Mouse (Mus musculus) heart, postnatal 25 days (tissue): ENCODE data around the gene Gramd1b. TPM values are rescaled to one million over a fixed set of nuclear protein-coding genes. Genes with fewer than 3 reads are reported as not detected.

Source experiments
- DNase-seq: peaks from one replicate; pipeline ENCODE4 v3.0.0; 2022; ENCODE audit warnings: low spot score
- intact Hi-C: fragments of 180-260 bp; cut with DNase I; formaldehyde crosslinking; loops from one replicate; pipeline ENCODE4 v1.15.1; 2025
- total RNA-seq, 2 experiments: library from RNA; stranded (reverse); gene quantifications; 2 replicates each; pipeline ENCODE4 v1.2.3; 2021

Gramd1b gene
- total RNA-seq, 2 experiments from 2014 or later: 19.1 to 20.2 TPM

DNA sequence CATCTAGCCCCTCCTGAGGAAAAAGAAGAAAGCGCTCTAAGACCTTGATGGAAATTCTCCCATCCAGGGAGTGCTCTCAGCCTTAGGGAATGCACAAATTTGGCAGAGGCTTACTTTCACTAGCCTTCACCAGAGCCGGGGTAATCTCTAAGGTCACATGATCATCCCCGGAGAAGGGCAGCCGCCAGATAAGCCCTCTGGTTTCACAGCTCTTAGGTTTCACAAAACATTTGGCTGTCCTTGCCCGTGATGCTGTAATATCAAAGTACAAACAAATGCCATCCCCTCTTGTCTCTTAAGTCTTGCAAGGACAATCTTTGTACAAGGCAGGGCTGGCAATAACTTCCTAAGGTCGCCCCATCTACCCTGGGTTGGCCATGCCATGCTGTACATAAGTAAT lies 70.4 kb downstream of the Gramd1b start:
- DNase-seq: no peak
- intact Hi-C loops: no loop called here

DNA sequence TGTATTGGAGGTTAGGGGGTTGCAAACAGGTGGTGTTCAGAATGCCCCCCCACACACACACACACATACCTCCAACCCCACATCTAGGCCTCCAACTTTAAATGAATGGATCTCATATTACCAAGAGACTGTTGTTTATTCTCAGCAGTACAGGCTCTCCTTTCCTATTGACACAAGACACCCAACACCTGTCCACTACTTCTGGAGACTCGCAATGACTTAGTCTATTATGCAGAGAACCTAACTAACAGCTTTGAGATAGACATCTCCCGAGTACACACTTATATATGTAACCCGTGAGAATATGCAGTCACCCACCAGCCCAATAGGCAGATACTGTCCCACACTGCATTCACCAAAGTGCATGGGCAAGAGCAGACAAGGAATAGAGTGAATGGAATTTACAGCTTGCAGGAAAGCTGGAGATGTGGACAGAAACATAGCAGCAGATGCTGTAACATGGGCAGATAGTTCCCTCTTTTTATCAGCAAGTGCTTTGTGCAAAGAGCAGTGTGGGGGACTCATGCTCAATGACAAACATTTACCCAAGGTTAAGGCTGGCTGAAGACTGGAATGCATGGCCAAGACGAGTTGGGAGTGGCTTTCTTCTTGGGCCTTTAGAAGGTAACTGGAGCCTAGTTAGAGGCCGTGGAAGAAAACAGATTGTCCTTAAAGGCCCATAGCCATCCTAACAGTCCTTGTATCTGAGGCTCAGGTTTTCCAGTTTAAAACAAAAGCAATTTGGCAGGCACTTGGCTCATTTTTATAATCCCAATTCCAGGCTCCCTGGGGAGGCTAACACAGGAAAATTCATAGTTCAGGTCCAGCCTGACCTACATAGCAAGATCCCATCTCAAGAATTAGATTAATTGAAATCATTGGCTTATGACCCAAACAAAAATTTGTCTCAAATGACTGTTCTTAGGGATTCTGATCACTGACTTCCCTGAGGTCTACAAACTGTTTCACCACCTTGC lies 71.6 kb downstream of the Gramd1b start:
- intact Hi-C loops: loop anchor here (5.0 kb wide), 1 partner anchor 42 kb away; no protein-coding TSS in a partner anchor
- no peak for DNase-seq

DNA sequence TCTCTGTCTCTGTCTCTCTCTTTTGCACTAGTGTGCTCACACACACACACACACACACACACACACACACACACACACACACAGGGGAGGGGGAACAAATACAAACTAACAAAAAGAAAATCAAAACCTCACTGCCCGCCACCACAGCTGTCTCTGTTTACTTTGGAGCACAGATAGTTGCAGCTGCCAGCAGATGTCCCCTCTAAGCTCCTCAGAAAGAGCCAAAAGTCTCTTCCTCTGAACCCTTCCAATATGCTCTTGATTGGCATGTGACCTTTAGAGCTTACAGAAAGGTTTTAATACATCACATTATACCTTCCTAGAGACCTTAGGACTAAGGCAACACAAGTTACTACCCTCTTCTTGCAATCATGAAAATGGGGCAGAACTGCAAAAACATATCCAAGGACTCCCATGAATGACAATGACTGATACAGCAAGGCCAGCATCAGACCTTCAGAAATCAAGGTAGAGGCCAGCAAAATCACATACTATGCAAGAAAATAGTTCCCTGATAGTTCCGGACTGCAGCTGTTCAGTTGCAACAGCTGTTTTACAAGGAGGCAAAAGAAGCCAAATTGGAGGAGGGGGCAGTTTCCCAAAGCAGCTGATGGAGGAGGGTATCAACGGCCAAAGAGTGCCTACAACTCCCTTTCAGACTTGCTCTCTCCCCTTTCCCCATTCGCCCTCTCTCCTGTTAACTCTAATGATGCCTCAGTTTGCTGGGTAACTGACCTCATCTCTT lies 72.5 kb downstream of the Gramd1b start:
- no peak for DNase-seq
- intact Hi-C loops: loop anchor here (5.0 kb wide), 1 partner anchor 41 kb away; no protein-coding TSS in a partner anchor

DNA sequence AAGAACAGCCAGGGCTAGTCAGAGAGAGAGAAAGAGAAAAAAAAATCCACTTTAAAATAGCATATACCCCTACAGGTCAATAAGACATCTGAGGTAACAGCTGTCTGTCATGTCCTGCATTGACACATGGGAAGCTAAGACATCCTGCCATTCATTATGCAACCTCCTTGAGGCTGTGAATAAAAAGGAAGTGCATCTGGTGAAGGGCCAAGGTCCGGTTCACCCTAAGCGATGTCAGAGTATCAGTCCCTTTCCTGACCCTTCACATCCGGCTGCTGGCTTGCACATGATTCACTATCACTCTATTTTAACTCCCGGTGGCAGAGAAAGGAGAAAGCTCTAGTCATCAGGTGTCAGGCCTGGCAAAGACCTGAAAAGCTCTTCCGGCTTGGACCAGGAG lies 73.7 kb downstream of the Gramd1b start:
- no peak for DNase-seq
- intact Hi-C loops: loop anchor here (5.0 kb wide), 1 partner anchor 40 kb away; no protein-coding TSS in a partner anchor

DNA sequence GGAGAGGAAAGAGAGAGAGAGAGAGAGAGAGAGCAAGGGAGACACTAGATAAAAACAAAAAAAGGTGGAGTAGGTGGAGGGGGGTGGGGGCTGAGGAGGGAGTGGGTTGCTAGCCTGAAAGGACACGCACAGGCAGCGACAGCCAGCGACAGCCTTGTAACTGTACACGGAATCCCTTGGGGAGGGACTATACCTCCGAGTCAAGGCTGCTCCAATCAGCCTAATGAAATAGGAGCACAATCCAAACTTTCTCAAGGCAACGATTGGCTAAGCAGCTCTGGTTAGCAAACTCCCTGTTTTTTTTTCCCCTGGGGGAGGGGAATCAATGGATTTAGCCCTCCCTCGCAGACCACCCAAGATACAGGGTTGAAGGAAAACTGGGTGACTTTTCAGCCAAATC lies 75.0 kb downstream of the Gramd1b start:
- no peak for DNase-seq
- intact Hi-C loops: loop anchor here (5.0 kb wide), 1 partner anchor 39 kb away; no protein-coding TSS in a partner anchor

DNA sequence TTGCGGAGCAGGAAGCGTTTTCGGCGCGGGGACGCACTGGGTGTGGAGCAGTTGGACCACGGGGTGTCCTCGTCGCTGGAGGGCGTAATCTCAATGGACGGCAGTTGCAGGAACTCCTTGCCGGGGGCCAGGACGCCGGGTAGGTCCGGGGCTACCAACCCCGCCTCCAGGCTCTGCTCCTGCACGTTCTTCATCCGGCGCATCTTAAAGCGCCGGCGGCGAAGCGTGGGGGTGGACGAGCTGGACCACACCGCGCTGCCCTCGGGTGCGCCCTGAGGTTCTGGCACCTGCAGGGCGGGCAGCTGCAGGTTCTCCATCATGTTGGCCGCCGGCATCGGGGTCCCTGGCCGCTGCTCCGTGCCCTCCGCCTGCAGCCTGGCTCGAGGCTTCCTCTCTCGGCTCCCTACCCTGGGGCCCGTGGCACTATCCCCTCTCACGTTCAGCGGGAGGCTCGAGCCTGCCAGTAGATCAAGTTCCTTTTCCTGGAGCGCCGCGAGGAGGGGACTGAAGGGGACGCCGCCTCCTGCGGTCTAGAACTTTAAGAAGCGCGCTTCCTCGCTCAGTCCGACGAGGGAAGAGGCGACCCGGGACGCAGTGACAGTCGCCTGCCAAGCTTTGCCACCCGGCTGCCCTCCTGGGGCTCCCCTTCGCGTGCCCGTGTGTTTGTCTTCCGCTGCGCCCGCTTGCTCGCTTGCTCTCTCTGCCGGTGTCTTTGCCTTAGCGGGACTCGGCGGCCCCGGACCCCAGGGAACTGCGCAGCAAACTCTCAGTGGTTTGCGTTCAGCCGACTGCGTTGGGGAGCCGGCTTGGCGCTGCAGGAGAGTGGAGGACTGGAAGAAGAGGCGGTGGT lies 75.6 kb downstream of the Gramd1b start:
- peak; percentile 31 for DNase-seq
- intact Hi-C loops: loop anchor here (5.0 kb wide), 1 partner anchor 38 kb away; no protein-coding TSS in a partner anchor

DNA sequence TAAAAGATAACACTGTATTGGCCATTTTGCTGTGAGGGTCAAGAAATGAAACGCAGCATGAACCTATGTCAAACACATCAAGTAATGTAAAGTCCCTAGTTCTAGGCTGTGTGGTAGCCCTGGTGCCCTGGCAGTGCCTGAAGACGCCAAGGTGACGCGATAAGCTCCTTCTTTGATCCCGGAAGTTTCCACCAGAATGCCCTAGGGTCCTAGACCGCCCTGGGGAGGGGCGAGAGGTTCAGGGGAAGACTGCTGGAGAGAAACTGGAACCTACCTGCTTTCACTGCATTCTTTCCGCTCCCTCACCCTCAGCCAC lies 76.2 kb downstream of the Gramd1b start:
- intact Hi-C loops: loop anchor here (5.0 kb wide), 1 partner anchor 38 kb away; no protein-coding TSS in a partner anchor
- DNase-seq: no peak

DNA sequence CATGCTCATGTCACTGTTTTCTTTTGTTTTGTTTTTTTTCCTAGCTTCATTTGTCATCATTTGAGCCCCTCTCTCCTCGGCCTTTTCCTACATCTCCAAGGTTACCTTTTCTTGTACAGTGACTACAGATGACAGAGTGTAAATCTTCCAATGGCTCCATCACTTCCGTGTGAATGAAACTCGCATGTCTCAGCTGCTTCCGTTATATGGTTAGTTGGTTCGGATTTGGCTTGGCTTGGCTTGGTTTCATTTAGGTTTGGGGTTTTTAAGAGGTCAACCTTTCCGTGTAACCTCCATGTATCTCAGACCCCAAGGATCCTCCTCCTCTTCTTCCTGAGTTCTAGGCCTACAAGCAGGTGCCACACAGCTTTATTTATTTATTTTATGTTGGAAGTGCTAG lies 77.3 kb downstream of the Gramd1b start:
- intact Hi-C loops: loop anchor here (5.0 kb wide), 1 partner anchor 128 kb away; no protein-coding TSS in a partner anchor
- DNase-seq: no peak

DNA sequence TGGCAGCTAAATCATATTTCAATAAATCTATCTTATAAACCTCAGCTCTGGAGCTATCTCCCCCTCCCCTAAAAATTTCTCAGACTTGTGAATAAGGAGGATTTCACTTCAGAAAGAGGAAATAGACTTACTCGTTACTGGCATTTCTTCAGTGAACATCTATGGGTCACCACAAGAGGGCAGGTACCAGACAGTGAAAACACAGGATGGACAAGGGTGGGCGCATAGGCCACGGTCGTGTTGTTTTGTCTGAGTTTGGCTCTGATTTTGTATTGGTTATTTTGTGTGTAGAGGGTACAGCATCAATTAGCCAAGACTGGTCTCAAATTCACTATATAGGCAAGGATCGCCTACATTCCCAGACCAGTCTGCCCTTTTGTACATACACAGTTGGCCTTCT lies 79.0 kb downstream of the Gramd1b start:
- intact Hi-C loops: loop anchor here (5.0 kb wide), 1 partner anchor 130 kb away; no protein-coding TSS in a partner anchor
- DNase-seq: no peak

DNA sequence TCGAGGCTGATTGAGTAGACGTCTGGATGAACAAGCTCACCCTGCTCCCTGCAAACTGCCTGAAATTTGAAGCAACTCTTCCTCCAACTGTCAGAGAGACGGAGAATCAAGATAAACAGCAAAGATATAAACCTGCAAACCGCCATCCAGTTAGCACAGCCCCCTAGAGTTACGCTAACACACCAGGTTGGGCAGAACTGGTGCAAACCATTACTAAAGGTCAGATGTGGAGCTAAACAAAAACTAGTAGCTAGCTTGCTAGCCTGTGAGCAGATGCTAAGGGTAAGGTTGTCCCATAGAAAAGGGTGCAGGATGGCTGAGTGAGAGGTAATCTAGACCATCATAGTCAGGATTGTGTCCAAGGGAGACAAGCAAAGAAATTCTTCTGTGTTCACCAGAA lies 80.4 kb downstream of the Gramd1b start:
- intact Hi-C loops: loop anchor here (5.0 kb wide), 1 partner anchor 132 kb away; no protein-coding TSS in a partner anchor

DNA sequence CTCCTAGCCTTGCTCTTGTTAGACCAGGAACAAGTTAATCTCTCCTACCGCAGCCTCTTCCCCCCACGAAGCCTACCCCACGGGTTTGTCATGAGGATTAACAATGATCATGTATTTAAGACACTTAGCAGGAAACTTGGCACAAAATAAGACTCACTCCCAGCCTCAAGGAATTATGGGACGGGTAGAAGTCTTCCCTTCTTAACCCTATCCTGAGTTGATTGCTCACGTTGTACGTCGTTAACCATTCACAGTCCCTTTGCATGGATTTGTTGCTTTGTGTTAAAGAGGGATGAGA lies 80.8 kb downstream of the Gramd1b start:
- intact Hi-C loops: loop anchor here (5.0 kb wide), 1 partner anchor 132 kb away; no protein-coding TSS in a partner anchor
- no peak for DNase-seq

More for the DNA sequence above, 80.4 kb downstream of the Gramd1b start:
- no peak for DNase-seq

DNA sequence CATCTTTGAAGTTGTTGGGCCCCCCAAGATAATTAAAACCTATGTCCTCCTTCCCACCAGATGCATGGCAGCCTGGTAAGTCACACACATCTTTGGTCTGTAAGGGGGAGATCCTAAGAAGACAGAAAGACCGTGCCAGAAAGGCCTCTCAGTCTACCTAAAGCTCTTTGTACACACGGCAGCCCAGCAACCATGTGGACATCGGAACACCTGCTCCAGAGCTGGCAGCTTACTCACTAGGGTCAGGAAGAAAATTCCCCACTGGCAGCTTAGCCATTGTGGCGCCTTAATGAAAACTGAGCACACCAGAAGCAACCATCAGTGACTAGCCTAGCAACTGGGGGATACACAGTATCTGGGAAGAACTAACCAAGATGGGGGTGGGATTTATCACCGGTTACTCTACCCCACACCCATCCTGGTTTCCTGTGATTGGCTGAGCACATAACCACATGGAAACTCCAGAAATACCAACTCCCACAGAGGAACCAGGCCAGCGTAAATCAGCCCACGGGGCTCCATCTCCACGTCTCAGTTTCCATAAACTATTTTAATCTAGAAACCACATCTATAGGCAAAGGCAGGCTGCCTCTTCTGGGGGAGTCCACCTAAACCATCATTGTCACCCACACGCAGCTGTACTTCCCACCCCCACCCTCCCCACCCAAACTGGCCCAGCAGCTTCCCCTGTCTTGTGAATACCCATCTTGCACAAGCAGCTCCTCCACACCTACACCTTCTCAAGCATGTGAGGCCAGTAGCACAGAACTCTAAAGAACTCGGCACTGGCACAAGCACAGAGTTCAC lies 81.4 kb downstream of the Gramd1b start:
- intact Hi-C loops: loop anchor here (5.0 kb wide), 1 partner anchor 132 kb away; no protein-coding TSS in a partner anchor

DNA sequence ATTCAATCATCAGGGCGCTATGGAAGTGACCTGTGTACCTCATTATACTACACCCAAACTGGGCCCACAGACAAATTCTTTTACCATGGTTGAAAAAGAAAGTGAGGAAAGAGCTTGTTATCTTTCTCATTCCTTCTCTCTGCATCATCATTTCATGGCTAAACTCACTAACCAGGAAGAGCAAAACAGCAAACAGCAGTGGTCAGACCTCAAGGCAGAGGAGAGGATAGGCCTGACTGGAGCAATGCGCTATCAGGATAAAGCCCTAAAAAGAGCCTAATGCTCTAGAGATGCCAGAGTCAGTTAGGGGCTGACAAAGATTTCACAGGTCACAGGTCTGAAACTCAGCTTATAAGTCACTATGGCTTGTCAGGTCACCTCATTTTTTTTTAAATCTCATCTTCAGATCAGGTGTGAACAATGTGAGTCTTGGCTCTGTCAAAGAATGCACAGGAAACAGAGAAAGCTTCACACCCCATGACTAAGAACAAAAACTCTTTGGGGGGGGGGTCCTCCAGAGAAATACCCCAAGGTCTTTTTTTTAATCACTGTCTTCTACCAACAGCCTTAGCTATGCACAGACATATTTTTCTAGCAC lies 82.4 kb downstream of the Gramd1b start:
- intact Hi-C loops: no loop called here
- DNase-seq: no peak

More for the DNA sequence above, 81.4 kb downstream of the Gramd1b start:
- no peak for DNase-seq

DNA sequence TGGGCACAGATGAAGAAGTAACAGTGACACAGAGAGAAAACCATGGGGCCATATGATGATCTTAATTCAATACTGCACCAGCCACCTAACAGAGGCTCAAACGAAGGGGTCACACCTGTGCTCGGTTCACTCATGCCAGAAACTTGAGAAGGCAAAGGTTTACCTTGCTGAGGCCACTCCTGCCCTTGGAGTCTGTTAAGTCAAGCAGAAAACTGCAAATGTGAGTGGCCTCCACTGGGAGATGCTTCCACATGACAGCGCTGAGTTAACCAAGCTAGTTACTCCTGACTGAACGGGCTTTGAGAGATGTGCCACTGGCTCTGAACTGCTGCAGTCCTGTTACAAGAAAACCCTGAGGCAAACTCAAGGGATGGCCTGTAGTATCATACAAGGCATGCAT lies 83.9 kb downstream of the Gramd1b start:
- DNase-seq: no peak
- intact Hi-C loops: no loop called here

DNA sequence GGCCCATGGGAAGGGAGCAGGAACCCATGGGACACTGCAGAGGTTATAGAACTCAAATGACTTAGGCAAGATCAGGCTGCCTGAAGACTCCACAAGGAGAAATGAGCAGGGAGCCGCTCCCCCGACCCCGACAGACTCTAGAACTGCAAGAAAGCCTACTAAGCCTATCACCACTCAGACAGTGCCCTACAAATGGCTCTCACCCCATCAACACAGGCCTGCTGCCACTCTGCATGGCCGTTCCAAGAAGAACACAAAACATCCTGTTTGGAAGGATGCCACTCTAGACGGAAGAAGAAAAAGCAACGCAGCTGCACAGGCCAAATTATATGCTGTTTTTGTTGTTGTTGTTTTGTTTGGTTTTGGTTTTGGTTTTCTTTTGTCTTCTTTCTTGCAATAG lies 86.2 kb downstream of the Gramd1b start:
- intact Hi-C loops: no loop called here
- DNase-seq: no peak

DNA sequence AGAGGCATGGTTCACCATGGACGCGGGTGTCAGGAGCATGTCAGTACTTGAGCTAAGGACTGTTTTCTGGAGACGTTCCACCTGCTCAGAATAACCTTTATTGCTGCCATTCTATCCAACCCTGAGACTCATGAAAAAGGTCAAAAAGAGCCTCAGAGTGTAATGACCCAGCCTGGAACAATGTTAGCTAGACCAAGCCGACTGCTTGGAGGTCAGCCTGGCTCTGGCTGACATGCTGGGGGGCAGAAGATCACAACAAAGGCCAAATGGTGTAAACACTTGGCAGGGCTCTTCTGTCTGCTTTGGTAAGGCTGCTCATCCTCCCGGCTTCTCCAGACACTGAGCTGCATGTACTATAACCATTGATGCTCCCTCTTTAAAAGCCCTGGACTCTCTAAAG lies 88.4 kb downstream of the Gramd1b start:
- intact Hi-C loops: no loop called here

DNA sequence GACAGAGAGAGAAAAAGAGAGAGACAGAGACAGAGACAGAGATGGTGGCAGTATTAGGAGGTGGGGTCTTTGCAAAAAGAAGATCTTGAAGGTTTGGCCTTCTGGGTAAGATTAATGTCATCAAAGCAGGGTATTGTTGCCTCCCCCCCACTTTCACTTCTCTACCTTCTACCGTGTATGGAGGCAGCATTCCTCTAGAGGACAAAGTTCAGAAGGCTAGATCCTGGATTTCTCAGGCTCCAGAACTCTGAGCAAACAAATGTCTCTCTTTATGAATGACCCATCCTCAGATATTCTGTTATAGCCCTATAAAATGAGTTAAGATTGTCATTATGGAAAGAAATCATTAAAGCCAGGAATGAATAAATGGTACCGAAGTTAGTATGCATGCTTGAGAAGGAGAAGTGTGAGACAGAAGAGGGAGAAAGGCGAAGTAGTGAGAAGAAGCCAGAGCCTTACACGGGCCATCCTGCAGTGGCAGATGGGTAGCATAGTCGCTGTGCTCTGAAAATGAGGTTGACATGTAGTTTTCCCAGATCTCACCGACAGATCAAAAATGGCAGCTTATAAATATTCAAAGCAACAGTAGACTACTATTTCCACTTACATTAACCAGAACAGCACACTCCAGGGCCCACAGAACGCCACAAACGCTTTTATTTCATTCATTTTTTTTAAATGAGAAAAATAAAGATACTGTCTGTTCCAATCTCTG lies 91.1 kb downstream of the Gramd1b start:
- intact Hi-C loops: no loop called here
- no peak for DNase-seq

More for the DNA sequence above, 88.4 kb downstream of the Gramd1b start:
- no peak for DNase-seq
